Mouse (Mus musculus) hematopoietic multipotent progenitor cell, adult 10-12 weeks (in vitro differentiated cells): ENCODE results near the gene Fam131c. TPM values are rescaled to one million over a fixed set of nuclear protein-coding genes. Genes with fewer than 3 reads are reported as not detected.

Source experiments
- polyA plus RNA-seq: library from polyadenylated mRNA; stranded (reverse); fragments of >175 nt; gene quantifications from 2 replicates; pipeline ENCODE4 v1.2.3, GENCODE M21; 2012; ENCODE audit warnings: low replicate concordance

The Fam131c gene
- polyA plus RNA-seq, result not detected in 2 replicates

GRCm38 (mm10) chr4:141367997-141368791 lies at the start of gene Fam131c:
TSS of gene Fam131c (plus strand) at chr4:141368220.

GRCm38 (mm10) chr4:141398545-141398944 lies 30.5 kb downstream of the Fam131c start, which contains the start of gene Clcnka:
TSS of gene Clcnka (minus strand) at chr4:141398724.

GRCm38 (mm10) chr4:141415924-141416323 lies 47.9 kb downstream of the Fam131c start, which contains the start of gene Clcnkb:
TSS of gene Clcnkb (minus strand) at chr4:141416014.

GRCm38 (mm10) chr4:141420192-141420829 lies 52.3 kb downstream of the Fam131c start, which contains the start of gene Hspb7:
TSS of gene Hspb7 (plus strand) at chr4:141420779.

Other genes with a start within 250 kb of the Fam131c start
- 131 and 150 TPM in 2 replicates for gene Szrd1, start 228.4 kb upstream of the Fam131c start, polyA plus RNA-seq
- 14.4 and 15.2 TPM in 2 replicates for gene Fbxo42, start 220.3 kb upstream of the Fam131c start, polyA plus RNA-seq
- 0.49 and 0.60 TPM in 2 replicates for gene Rsg1, start 154.3 kb upstream of the Fam131c start, polyA plus RNA-seq
- 0.35 TPM in 1 of 2 replicates, not detected in the other for gene Arhgef19, start 128.7 kb upstream of the Fam131c start, polyA plus RNA-seq
- gene Epha2, start 67.0 kb upstream of the Fam131c start, polyA plus RNA-seq, result 0.85 and 1.2 TPM in 2 replicates
- not detected in 2 replicates for gene Clcnka, start 30.5 kb downstream of the Fam131c start, polyA plus RNA-seq
- gene Clcnkb, start 47.8 kb downstream of the Fam131c start, polyA plus RNA-seq, result not detected in 2 replicates
- gene Hspb7, start 52.6 kb downstream of the Fam131c start, polyA plus RNA-seq, result 0.07 TPM in 1 of 2 replicates, not detected in the other
- gene Srarp, start 67.9 kb downstream of the Fam131c start, polyA plus RNA-seq, result not detected in 2 replicates
- 36.6 and 45.4 TPM in 2 replicates for gene Zbtb17, start 76.4 kb downstream of the Fam131c start, polyA plus RNA-seq
- gene Spen, start 170.4 kb downstream of the Fam131c start, polyA plus RNA-seq, result 137 and 294 TPM in 2 replicates
- 0.08 TPM in 1 of 2 replicates, not detected in the other for gene Fblim1, start 237.9 kb downstream of the Fam131c start, polyA plus RNA-seq